Mouse (Mus musculus) testis, adult 2 months (tissue): ENCODE measurements around the gene Mylpf.

Experiments used
- CTCF ChIP-seq: fragments of 200-500 bp; IDR thresholded peaks from 2 replicates; pipeline ENCODE4 v1.5.1; 2012; ENCODE audit warnings: low read depth, mild to moderate bottlenecking, inconsistent platforms, low read length, moderate library complexity; ENCODE audit not compliant: control insufficient read depth, insufficient read depth, insufficient replicate concordance
- POLR2A ChIP-seq: fragments of 200-500 bp; IDR thresholded peaks from 2 replicates; pipeline ENCODE4 v1.6.1; 2012; ENCODE audit warnings: low read depth, mild to moderate bottlenecking, inconsistent platforms, low read length, moderate library complexity; ENCODE audit not compliant: control insufficient read depth

GRCm38 (mm10) chr7:127218670-127219069 is 10.0 kb downstream of the Mylpf start:
- TF ChIP-seq CTCF (no peak), POLR2A (no peak)
